Mouse (Mus musculus) midbrain, embryonic 10.5 days (tissue): ENCODE measurements around the gene Dusp6. TPM values are rescaled to one million over a fixed set of nuclear protein-coding genes. Genes with fewer than 3 reads are reported as not detected.
"Not testable (repeated sequence)": the region's sequence is repeated elsewhere in the genome, so short reads cannot be mapped to it uniquely, and the experiment has no call there.

Source experiments
- DNase-seq: peaks from one replicate; pipeline ENCODE4 v3.0.0-alpha.2; 2017; ENCODE audit warnings: low spot score
- H3K27ac ChIP-seq: fragments of 300-500 bp; sonication (generic); replicated peaks from 2 replicates; pipeline ENCODE4 v1.5.1; 2016; ENCODE audit warnings: mild to moderate bottlenecking
- H3K27me3 ChIP-seq: fragments of 300-500 bp; sonication (generic); 2 replicates; pipeline ENCODE4 v1.6.1; 2016; ENCODE audit warnings: low read depth, mild to moderate bottlenecking; ENCODE audit not compliant: poor library complexity, severe bottlenecking
- H3K36me3 ChIP-seq: fragments of 300-500 bp; sonication (generic); 2 replicates; pipeline ENCODE4 v1.6.1; 2016; ENCODE audit warnings: mild to moderate bottlenecking, moderate library complexity
- H3K4me1 ChIP-seq: fragments of 300-500 bp; sonication (generic); 2 replicates; pipeline ENCODE4 v1.6.1; 2016
- H3K4me3 ChIP-seq: fragments of 300-500 bp; sonication (generic); 2 replicates; pipeline ENCODE4 v1.5.1; 2016; ENCODE audit warnings: mild to moderate bottlenecking, moderate library complexity
- H3K9me3 ChIP-seq: fragments of 300-500 bp; sonication (generic); replicated peaks from 2 replicates; pipeline ENCODE4 v1.6.1; 2016; ENCODE audit warnings: mild to moderate bottlenecking
- WGBS: fragments of 180-500 bp; shearing (Covaris S2); methylation state at CpG from one replicate; pipeline ENCODE4 v1.1.7; 2016; 5-methylcytosine and 5-hydroxymethylcytosine counted together
- polyA plus RNA-seq: library from polyadenylated mRNA; unstranded; fragments of >200 nt; fragmentation: Nextera tagmentation; extraction: Ambion mirVana; gene quantifications from 2 replicates; pipeline ENCODE4 v1.2.1, GENCODE M21; 2016

Gene Dusp6
- polyA plus RNA-seq = 52.1 and 66.0 TPM in 2 replicates

GRCm38 (mm10) chr10:99262867-99263379 is at the start of gene Dusp6:
Gene Dusp6 (plus strand): TSS chr10:99263231.
- under 1% methylated on average over 29 of the region's 29 CpGs for WGBS
- Histone ChIP-seq H3K27me3 (peaks cover 54% of the 10 kb centered on the region), H3K27ac (peak within 1 kb of the TSS; percentile 98), H3K4me3 (peak within 1 kb of the TSS; percentile 74), H3K9me3 (no peaks in the 10 kb centered on the region), H3K36me3 (peaks cover 10% of the 10 kb centered on the region), H3K4me1 (peaks cover 60% of the 10 kb centered on the region)
- DNase-seq = peak; percentile 99

GRCm38 (mm10) chr10:99214421-99215299 is 48.4 kb upstream of the Dusp6 start:
- no peak for DNase-seq
- H3K27me3 ChIP-seq = no peaks in the 10 kb centered on the region
- H3K4me3 ChIP-seq = no peak overlapping the region
- WGBS = 94% methylated on average over 15 of the region's 15 CpGs
- no peaks in the 10 kb centered on the region for H3K36me3 ChIP-seq
- no peaks in the 10 kb centered on the region for H3K4me1 ChIP-seq
- H3K27ac ChIP-seq = no peak overlapping the region
- H3K9me3 ChIP-seq = no peaks in the 10 kb centered on the region

GRCm38 (mm10) chr10:99216570-99216969 is 46.5 kb upstream of the Dusp6 start:
- H3K9me3 ChIP-seq, H3K27me3 ChIP-seq, H3K4me1 ChIP-seq, DNase-seq, H3K4me3 ChIP-seq, H3K36me3 ChIP-seq, H3K27ac ChIP-seq: not testable (repeated sequence)
- 91% methylated on average over 15 of the region's 15 CpGs for WGBS

DNA sequence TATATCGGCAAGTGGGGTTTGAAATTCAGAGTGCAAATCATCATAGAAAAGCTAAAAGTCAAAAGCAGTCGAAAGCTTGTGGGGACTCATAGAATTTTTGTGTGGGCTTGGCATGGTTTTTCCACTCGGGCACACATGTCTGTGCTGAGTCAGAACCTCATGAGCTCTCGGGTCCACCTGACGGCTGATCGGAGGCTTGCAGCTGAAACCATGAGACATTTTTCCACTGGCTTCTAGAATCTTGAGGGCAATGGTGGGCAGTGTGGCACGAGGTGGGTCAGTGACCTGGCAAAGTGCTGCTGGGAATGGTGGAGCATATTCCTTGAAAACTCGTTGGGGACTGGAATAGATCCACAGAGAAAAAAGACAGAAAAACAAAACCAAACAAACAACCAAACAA is 41.5 kb upstream of the Dusp6 start:
- H3K9me3 ChIP-seq = no peaks in the 10 kb centered on the region
- H3K27me3 ChIP-seq = no peaks in the 10 kb centered on the region
- no peak overlapping the region for H3K27ac ChIP-seq
- H3K4me1 ChIP-seq = no peaks in the 10 kb centered on the region
- WGBS = 92% methylated on average over 8 of the region's 8 CpGs
- H3K36me3 ChIP-seq = no peaks in the 10 kb centered on the region
- DNase-seq = no peak
- no peak overlapping the region for H3K4me3 ChIP-seq

DNA sequence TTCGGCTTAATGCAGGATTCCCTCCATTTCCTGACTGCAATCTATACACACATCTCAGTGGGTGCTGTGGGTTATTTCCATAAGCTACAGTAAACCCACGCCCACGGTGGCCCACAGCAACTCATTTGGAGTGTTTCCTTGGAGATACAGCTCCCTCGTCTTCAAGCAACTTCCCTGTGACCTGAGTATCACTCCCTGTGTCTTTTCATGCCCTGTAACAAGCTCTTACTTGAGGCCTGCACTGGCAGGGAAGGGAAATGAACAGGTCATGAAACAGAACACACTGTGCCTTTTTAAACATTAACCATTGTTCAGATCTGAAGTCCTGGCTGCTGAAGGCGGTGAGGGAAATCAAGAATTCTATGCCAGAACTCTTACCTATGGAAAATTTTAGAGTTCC is 40.3 kb upstream of the Dusp6 start:
- Histone ChIP-seq H3K9me3 (no peaks in the 10 kb centered on the region), H3K36me3 (no peaks in the 10 kb centered on the region), H3K27ac (no peak overlapping the region), H3K4me3 (no peak overlapping the region), H3K27me3 (no peaks in the 10 kb centered on the region; the same call in 1 of the 2 replicates), H3K4me1 (peaks cover 6% of the 10 kb centered on the region)
- DNase-seq = no peak
- WGBS = 84% methylated on average over 5 of the region's 5 CpGs

GRCm38 (mm10) chr10:99224218-99224617 is 38.8 kb upstream of the Dusp6 start:
- H3K27ac ChIP-seq = no peak overlapping the region
- no peak overlapping the region for H3K4me3 ChIP-seq
- H3K36me3 ChIP-seq = no peaks in the 10 kb centered on the region
- 89% methylated on average over 3 of the region's 3 CpGs for WGBS
- no peaks in the 10 kb centered on the region for H3K9me3 ChIP-seq
- no peaks in the 10 kb centered on the region; the same call in 1 of the 2 replicates for H3K27me3 ChIP-seq
- peaks cover 21% of the 10 kb centered on the region for H3K4me1 ChIP-seq
- DNase-seq = no peak

GRCm38 (mm10) chr10:99226782-99227181 is 36.2 kb upstream of the Dusp6 start:
- Histone ChIP-seq H3K27me3 (no peaks in the 10 kb centered on the region; the same call in 1 of the 2 replicates), H3K9me3 (no peaks in the 10 kb centered on the region), H3K4me1 (peaks cover 25% of the 10 kb centered on the region), H3K4me3 (no peak overlapping the region), H3K27ac (no peak overlapping the region), H3K36me3 (no peaks in the 10 kb centered on the region)
- WGBS = 92% methylated on average over 5 of the region's 5 CpGs
- DNase-seq = no peak

- H3K9me3 ChIP-seq = no peaks in the 10 kb centered on the region
- H3K36me3 ChIP-seq = no peaks in the 10 kb centered on the region
- WGBS = 33% methylated on average over 17 of the region's 17 CpGs
- H3K4me1 ChIP-seq = peaks cover 25% of the 10 kb centered on the region
- H3K27ac ChIP-seq = no peak overlapping the region; the same call in 1 of the 2 replicates
- peak; percentile 19 for DNase-seq
- no peaks in the 10 kb centered on the region; the same call in 1 of the 2 replicates for H3K27me3 ChIP-seq
- H3K4me3 ChIP-seq = peak overlapping the region; percentile 26; the same call in 1 of the 2 replicates
These were observed 34.8 kb upstream of the Dusp6 start for GRCm38 (mm10) chr10:99227968-99228864.

DNA sequence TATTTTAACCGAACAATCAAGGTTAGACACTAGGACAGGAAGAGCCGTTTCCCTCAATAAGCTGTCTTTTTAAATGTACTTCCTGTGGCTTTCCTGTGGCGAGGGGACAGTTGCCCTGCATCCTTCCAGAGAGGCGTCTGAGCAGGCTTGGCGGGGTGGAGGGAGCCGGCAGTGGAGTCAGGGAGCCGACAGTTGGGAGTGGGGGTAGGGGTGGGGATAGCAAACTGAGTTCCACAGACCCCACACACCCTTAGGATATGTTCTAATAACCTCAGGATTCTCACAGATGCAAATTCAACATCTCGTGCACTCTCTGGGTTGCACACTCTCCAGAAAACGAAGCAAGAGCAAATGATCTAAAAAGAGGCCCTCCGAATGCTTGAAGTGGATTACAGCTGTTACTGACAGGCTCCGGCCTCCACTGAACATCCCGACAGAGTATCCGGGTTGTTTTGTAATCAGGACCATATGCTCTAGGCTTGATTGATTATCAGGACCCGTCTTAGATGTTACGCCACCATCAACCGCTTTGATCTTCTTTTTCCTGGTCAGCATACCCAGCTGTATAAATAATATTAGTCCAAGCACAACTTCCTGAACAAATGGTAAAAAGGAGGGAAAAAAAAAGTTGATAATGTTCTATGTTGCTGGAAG is 33.9 kb upstream of the Dusp6 start:
- Histone ChIP-seq H3K27me3 (no peaks in the 10 kb centered on the region; the same call in 1 of the 2 replicates), H3K9me3 (no peaks in the 10 kb centered on the region), H3K4me3 (peak overlapping the region; percentile 26; the same call in 1 of the 2 replicates), H3K4me1 (peaks cover 25% of the 10 kb centered on the region), H3K36me3 (no peaks in the 10 kb centered on the region), H3K27ac (peak overlapping the region; percentile 53)
- peak; percentile 42 for DNase-seq
- WGBS = 16% methylated on average over 16 of the region's 16 CpGs

- no peak overlapping the region for H3K4me3 ChIP-seq
- H3K27me3 ChIP-seq = no peaks in the 10 kb centered on the region; the same call in 1 of the 2 replicates
- H3K36me3 ChIP-seq = no peaks in the 10 kb centered on the region
- H3K9me3 ChIP-seq = no peaks in the 10 kb centered on the region
- no peak for DNase-seq
- H3K4me1 ChIP-seq = peaks cover 19% of the 10 kb centered on the region
- H3K27ac ChIP-seq = no peak overlapping the region
- WGBS = 71% methylated on average over 7 of the region's 7 CpGs
These were observed 30.4 kb upstream of the Dusp6 start for GRCm38 (mm10) chr10:99232518-99233227.

DNA sequence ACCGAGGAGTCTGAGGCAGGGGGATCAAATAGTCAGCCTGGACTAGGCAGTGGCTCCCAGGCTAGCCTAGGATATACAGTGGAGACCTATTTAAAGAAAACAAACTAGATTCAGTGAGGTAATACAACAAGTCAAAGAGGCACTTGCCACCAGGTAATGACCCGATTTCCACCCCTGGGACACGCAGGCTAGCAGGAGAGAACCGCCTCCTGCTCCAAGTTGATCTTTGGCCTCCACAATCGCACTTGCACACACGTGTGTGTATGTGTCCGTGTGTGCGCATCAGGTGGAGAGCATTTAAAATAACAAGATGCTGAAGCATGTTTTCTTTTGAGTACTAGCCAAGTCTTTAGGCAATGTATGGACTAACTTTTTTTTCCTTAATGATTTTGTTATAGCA is 28.7 kb upstream of the Dusp6 start:
- H3K9me3 ChIP-seq = no peaks in the 10 kb centered on the region
- no peaks in the 10 kb centered on the region for H3K27me3 ChIP-seq
- no peak for DNase-seq
- peaks cover 3% of the 10 kb centered on the region for H3K4me1 ChIP-seq
- no peak overlapping the region for H3K27ac ChIP-seq
- no peak overlapping the region for H3K4me3 ChIP-seq
- WGBS = 94% methylated on average over 8 of the region's 8 CpGs
- H3K36me3 ChIP-seq = no peaks in the 10 kb centered on the region
